In the genomic region with DNA sequence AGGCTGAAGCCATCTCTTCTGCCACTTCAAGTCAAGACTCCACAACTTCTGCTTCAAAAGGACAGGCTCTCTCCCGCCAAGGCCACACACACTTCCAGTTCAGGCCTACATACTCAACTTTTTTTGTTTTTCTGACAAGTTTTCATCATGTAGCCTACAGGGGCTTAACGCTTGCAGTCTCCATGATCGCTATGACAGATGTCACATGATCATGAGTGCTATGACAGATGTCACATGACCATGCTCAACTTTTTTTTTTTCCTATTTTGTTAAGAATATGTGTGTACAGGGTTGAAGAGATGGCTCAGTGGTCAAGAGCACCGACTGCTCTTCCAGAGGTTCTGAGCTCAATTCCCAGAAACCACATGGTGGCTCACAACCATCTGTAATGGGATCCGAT, we compare ENCODE assay signal across 24 mouse cellular contexts.
"Had no signal": no experiment of that assay in that cellular context is flagged by ENCODE, and none has a peak within 500 bp of the region (broad histone marks: within the 10 kb centered on the region; RNA-seq: fewer than 3 reads in every experiment).

No protein-coding gene starts in this region.

- H3K9ac ChIP-seq: heart, embryonic 12.5 days; hindbrain, embryonic 13.5 days; hindbrain, embryonic 15.5 days; limb, embryonic 12.5 days; liver, embryonic 13.5 days had no signal

- H3K9me3 ChIP-seq: heart, embryonic 10.5 days; heart, embryonic 12.5 days; hindbrain, embryonic 13.5 days; hindbrain, embryonic 15.5 days; limb, embryonic 10.5 days; limb, embryonic 12.5 days; liver, embryonic 13.5 days had no signal

- H3K4me3 ChIP-seq: heart, embryonic 10.5 days; heart, embryonic 12.5 days; hindbrain, embryonic 13.5 days; hindbrain, embryonic 15.5 days; layer of hippocampus, adult 2 months; left cerebral cortex, adult 2 months; limb, embryonic 10.5 days; limb, embryonic 12.5 days; liver, embryonic 13.5 days had no signal

- H3K27me3 ChIP-seq: heart, embryonic 12.5 days; hindbrain, embryonic 13.5 days; hindbrain, embryonic 15.5 days; limb, embryonic 12.5 days; liver, embryonic 13.5 days had no signal

- H3K27ac ChIP-seq: heart, embryonic 10.5 days; hindbrain, embryonic 13.5 days; hindbrain, embryonic 15.5 days; hindbrain, postnatal 0 days; layer of hippocampus, adult 2 months; left cerebral cortex, adult 2 months; limb, embryonic 10.5 days; limb, embryonic 12.5 days; liver, embryonic 13.5 days had no signal

- DNase-seq: gastrocnemius, postnatal 14 days; gastrocnemius, postnatal 36 days; heart, adult 18-20 months; heart, postnatal 14 days; heart, postnatal 36 days; kidney, adult 11 months; kidney, adult 2 months; kidney, adult 9 months; kidney, postnatal 10 days; kidney, postnatal 25 days; kidney, postnatal 4 days; liver; liver, embryonic 13.5 days had no signal

- H3K4me2 ChIP-seq: heart, embryonic 12.5 days; hindbrain, embryonic 13.5 days; hindbrain, embryonic 15.5 days; limb, embryonic 12.5 days; liver, embryonic 11.5 days; liver, embryonic 13.5 days had no signal

- ATAC-seq: hindbrain, postnatal 0 days; intestine, embryonic 16.5 days had no signal

- H3K4me1 ChIP-seq: heart, embryonic 12.5 days; hindbrain, embryonic 13.5 days; hindbrain, embryonic 15.5 days; limb, embryonic 10.5 days; limb, embryonic 12.5 days had no signal
